Mouse (Mus musculus) neural tube, embryonic 14.5 days (tissue): Measurements from ENCODE around the gene Gm38394. TPM values are rescaled to one million over a fixed set of nuclear protein-coding genes. Genes with fewer than 3 reads are reported as not detected.
A peak's percentile ranks its signal among the peaks of the same experiment; 100 is the strongest.
"Not testable (repeated sequence)": the region's sequence is repeated elsewhere in the genome, so short reads cannot be mapped to it uniquely, and the experiment has no call there.

Source experiments
- ATAC-seq: fragments of 200-750 bp; cut with Nextera tagmentation; 2 replicates; pipeline ENCODE4 v1.8.0; 2017; ENCODE audit warnings: low read depth, mild to moderate bottlenecking, moderate TSS enrichment, moderate library complexity
- H3K27ac ChIP-seq: fragments of 300-500 bp; sonication (generic); 2 replicates; pipeline ENCODE4 v1.5.1; 2014; ENCODE audit warnings: low read depth, mild to moderate bottlenecking, control low read depth, low read length, moderate library complexity, mixed read lengths
- H3K27me3 ChIP-seq: fragments of 300-500 bp; sonication (generic); 2 replicates; pipeline ENCODE4 v1.6.1; 2014; ENCODE audit warnings: low read length; ENCODE audit not compliant: control insufficient read depth, insufficient read depth
- H3K36me3 ChIP-seq: fragments of 300-500 bp; sonication (generic); 2 replicates; pipeline ENCODE4 v1.6.1; 2014; ENCODE audit warnings: low read length, mixed read lengths; ENCODE audit not compliant: control insufficient read depth, insufficient read depth
- H3K4me1 ChIP-seq: fragments of 300-500 bp; sonication (generic); 2 replicates; pipeline ENCODE4 v1.6.1; 2014; ENCODE audit warnings: low read length; ENCODE audit not compliant: control insufficient read depth, insufficient read depth
- H3K4me2 ChIP-seq: fragments of 300-500 bp; sonication (generic); 2 replicates; pipeline ENCODE4 v1.6.1; 2014; ENCODE audit warnings: mild to moderate bottlenecking, low read depth, low read length, control low read depth
- H3K4me3 ChIP-seq: fragments of 300-500 bp; sonication (generic); 2 replicates; pipeline ENCODE4 v1.5.1; 2014; ENCODE audit warnings: low read depth, low read length, control low read depth, mixed read lengths
- H3K9ac ChIP-seq: fragments of 300-500 bp; sonication (generic); replicated peaks from 2 replicates; pipeline ENCODE4 v1.6.1; 2014; ENCODE audit warnings: low read depth, mild to moderate bottlenecking, control low read depth, low read length, mixed read lengths
- H3K9me3 ChIP-seq: fragments of 300-500 bp; sonication (generic); 2 replicates; pipeline ENCODE4 v1.6.1; 2016; ENCODE audit warnings: low read length; ENCODE audit not compliant: control insufficient read depth
- WGBS: fragments of 180-500 bp; shearing (Covaris S2); extraction: QIAGEN DNeasy Blood & Tissue Kit; methylation state at CpG from one replicate; pipeline ENCODE4 v1.1.7; 2014; 5-methylcytosine and 5-hydroxymethylcytosine counted together
- polyA plus RNA-seq: library from polyadenylated mRNA; unstranded; fragments of >200 nt; fragmentation: Nextera tagmentation; extraction: Ambion mirVana; gene quantifications from 2 replicates; pipeline ENCODE4 v1.2.1, GENCODE M21; 2014

Gene Gm38394
- polyA plus RNA-seq, result 5.9 and 6.2 TPM in 2 replicates

- Histone ChIP-seq H3K27me3 (no peaks in the 10 kb centered on the region), H3K9ac (peak within 1 kb of the TSS; percentile 76), H3K4me1 (peaks cover 32% of the 10 kb centered on the region), H3K4me3 (peak within 1 kb of the TSS; percentile 66), H3K36me3 (peaks cover 7% of the 10 kb centered on the region; the same call in 1 of the 2 replicates), H3K27ac (peak within 1 kb of the TSS; percentile 92), H3K9me3 (no peaks in the 10 kb centered on the region), H3K4me2 (peak within 1 kb of the TSS; percentile 86)
- 2% methylated on average over 26 of the region's 26 CpGs for WGBS
- peak; percentile 99 for ATAC-seq
These were observed at the start of gene Gm38394 for GRCm38 (mm10) chr1:133661203-133661933. Gene Gm38394 (minus strand): TSS chr1:133661318.

GRCm38 (mm10) chr1:133710895-133711294 lies 49.8 kb upstream of the Gm38394 start:
- no peak overlapping the region for H3K9ac ChIP-seq
- WGBS, result 52% methylated on average over 6 of the region's 6 CpGs
- H3K4me2 ChIP-seq, result no peak overlapping the region
- no peaks in the 10 kb centered on the region for H3K9me3 ChIP-seq
- no peak for ATAC-seq
- H3K4me3 ChIP-seq, result no peak overlapping the region
- no peaks in the 10 kb centered on the region for H3K4me1 ChIP-seq
- H3K27me3 ChIP-seq, result no peaks in the 10 kb centered on the region
- H3K36me3 ChIP-seq, result peaks cover 3% of the 10 kb centered on the region; the same call in 1 of the 2 replicates
- H3K27ac ChIP-seq, result no peak overlapping the region

GRCm38 (mm10) chr1:133709292-133709691 lies 48.2 kb upstream of the Gm38394 start:
- ATAC-seq, result no peak
- Histone ChIP-seq H3K27me3 (no peaks in the 10 kb centered on the region), H3K27ac (no peak overlapping the region), H3K36me3 (peaks cover 3% of the 10 kb centered on the region; the same call in 1 of the 2 replicates), H3K4me2 (no peak overlapping the region), H3K9me3 (no peaks in the 10 kb centered on the region), H3K4me3 (no peak overlapping the region), H3K4me1 (no peaks in the 10 kb centered on the region), H3K9ac (no peak overlapping the region)
- WGBS, result 74% methylated on average over 3 of the region's 3 CpGs

- ATAC-seq, H3K27me3 ChIP-seq, H3K4me2 ChIP-seq, H3K9ac ChIP-seq, H3K27ac ChIP-seq, H3K36me3 ChIP-seq, H3K4me3 ChIP-seq, H3K4me1 ChIP-seq, H3K9me3 ChIP-seq: not testable (repeated sequence)
- 29% methylated on average over 1 of the region's 2 CpGs for WGBS
These were observed 40.7 kb upstream of the Gm38394 start for GRCm38 (mm10) chr1:133701824-133702223.

GRCm38 (mm10) chr1:133697935-133698620 lies 37.0 kb upstream of the Gm38394 start:
- no peak for ATAC-seq
- Histone ChIP-seq H3K27ac (no peak overlapping the region), H3K4me3 (no peak overlapping the region), H3K4me2 (no peak overlapping the region), H3K4me1 (no peaks in the 10 kb centered on the region), H3K27me3 (no peaks in the 10 kb centered on the region), H3K36me3 (no peaks in the 10 kb centered on the region), H3K9ac (no peak overlapping the region), H3K9me3 (no peaks in the 10 kb centered on the region)
- WGBS, result 96% methylated on average over 12 of the region's 12 CpGs

GRCm38 (mm10) chr1:133695901-133696300 lies 34.8 kb upstream of the Gm38394 start:
- no peaks in the 10 kb centered on the region for H3K4me1 ChIP-seq
- no peak overlapping the region for H3K27ac ChIP-seq
- WGBS, result 41% methylated on average over 7 of the region's 7 CpGs
- no peaks in the 10 kb centered on the region for H3K36me3 ChIP-seq
- no peak overlapping the region for H3K4me3 ChIP-seq
- no peaks in the 10 kb centered on the region for H3K27me3 ChIP-seq
- no peaks in the 10 kb centered on the region for H3K9me3 ChIP-seq
- H3K9ac ChIP-seq, result no peak overlapping the region
- H3K4me2 ChIP-seq, result no peak overlapping the region
- ATAC-seq, result no peak

GRCm38 (mm10) chr1:133694876-133695275 lies 33.8 kb upstream of the Gm38394 start:
- WGBS, result 94% methylated on average over 1 of the region's 1 CpGs
- H3K27me3 ChIP-seq, result no peaks in the 10 kb centered on the region

GRCm38 (mm10) chr1:133694301-133694700 lies 33.2 kb upstream of the Gm38394 start:
- H3K27ac ChIP-seq, result no peak overlapping the region
- H3K4me1 ChIP-seq, result no peaks in the 10 kb centered on the region
- no peak overlapping the region for H3K4me2 ChIP-seq
- 6% methylated on average over 1 of the region's 1 CpGs for WGBS
- no peak overlapping the region for H3K4me3 ChIP-seq
- no peaks in the 10 kb centered on the region for H3K36me3 ChIP-seq
- no peaks in the 10 kb centered on the region for H3K9me3 ChIP-seq
- no peak overlapping the region for H3K9ac ChIP-seq
- no peaks in the 10 kb centered on the region for H3K27me3 ChIP-seq
- no peak for ATAC-seq

More at GRCm38 (mm10) chr1:133694876-133695275, 33.8 kb upstream of the Gm38394 start:
- no peaks in the 10 kb centered on the region for H3K9me3 ChIP-seq
- no peak overlapping the region for H3K4me2 ChIP-seq
- no peak overlapping the region for H3K9ac ChIP-seq
- H3K36me3 ChIP-seq, result no peaks in the 10 kb centered on the region
- H3K4me1 ChIP-seq, result no peaks in the 10 kb centered on the region
- ATAC-seq, result no peak
- no peak overlapping the region for H3K4me3 ChIP-seq
- H3K27ac ChIP-seq, result no peak overlapping the region

GRCm38 (mm10) chr1:133693536-133694114 lies 32.5 kb upstream of the Gm38394 start:
- 74% methylated on average over 11 of the region's 11 CpGs for WGBS
- Histone ChIP-seq H3K4me1 (no peaks in the 10 kb centered on the region), H3K36me3 (no peaks in the 10 kb centered on the region), H3K9me3 (no peaks in the 10 kb centered on the region), H3K27ac (no peak overlapping the region), H3K4me3 (no peak overlapping the region), H3K9ac (no peak overlapping the region), H3K27me3 (no peaks in the 10 kb centered on the region), H3K4me2 (no peak overlapping the region)
- ATAC-seq, result no peak
